Mouse (Mus musculus): ENCODE data around the gene Slc26a11.

DNA sequence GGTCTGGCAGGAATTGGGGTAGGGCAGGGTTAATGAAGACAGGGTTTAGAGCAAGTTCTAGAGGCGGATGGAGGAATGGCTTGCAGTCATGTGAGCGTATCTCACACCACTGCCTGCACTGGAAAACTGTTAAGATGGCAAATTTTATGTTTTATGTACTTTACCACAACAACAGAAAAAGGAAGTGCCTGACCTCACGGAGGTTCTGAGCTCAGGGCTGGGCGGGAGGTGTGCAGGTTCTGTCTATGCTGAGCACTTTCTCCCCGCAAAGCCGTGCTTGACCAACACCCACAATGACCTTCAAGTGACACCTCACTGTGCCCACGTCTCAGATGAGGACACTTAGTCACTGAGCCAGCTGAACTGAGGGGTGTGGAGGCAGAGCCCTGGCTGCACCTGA is 3.2 kb upstream of the Slc26a11 start:
- TF ChIP-seq CTCF (IDR thresholded peaks at IDR 0.05; ENCODE audit: control insufficient read depth, insufficient read depth, insufficient replicate concordance, low read depth, low read length) (no peak), POLR2A (IDR thresholded peaks at IDR 0.05; ENCODE audit: control insufficient read depth, low read depth, low read length) (no peak)
